Mouse (Mus musculus): Measurements from ENCODE around the gene Cox20.
"Not testable (repeated sequence)": the region's sequence is repeated elsewhere in the genome, so short reads cannot be mapped to it uniquely, and the experiment has no call there.

Gene Cox20

DNA sequence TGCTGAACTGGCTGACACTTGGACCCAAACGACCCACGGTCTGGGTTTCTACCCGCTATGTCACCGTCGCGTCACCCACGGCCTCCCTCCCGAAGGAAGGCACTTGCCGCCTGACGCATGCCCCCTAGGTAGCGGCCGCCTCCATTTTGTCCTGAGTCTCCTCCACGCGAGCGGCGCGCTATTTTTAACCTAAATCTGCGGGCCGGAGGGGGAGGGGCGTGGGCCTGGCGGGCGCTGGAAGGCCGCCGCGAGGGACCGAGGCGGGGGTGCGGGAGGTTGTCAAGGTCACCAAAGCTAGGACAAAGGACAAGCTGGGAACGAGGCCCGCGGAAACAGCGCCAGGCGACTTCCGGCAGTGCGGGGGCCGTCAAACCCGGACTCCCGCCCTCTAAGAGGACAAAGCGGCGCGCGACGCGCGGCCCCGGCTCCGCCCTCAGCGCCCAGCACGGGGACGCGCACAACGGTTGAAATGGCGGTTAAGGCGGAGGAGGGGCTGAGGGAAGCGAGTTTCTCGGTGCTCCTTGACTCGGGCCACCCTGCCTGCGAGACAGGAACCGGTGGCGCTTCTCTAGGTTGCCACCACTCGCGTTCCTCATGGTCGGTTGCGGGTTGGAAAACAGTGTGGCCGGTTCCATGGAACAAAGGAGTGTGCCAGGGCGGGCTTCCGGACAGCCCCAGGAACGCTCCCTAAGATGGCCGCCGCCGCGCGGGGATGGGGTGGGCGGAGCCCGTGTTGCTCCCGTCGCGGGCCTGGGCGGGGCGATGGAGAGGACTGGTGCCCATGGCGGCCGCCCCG lies at the start of gene Cox20:
Gene Cox20 (plus strand): TSS at position 742 of the 796 bp plus-strand sequence.
- DNase-seq (ENCODE audit: low spot score in 2 of 2) = peak; percentile 91 to 92

GRCm38 (mm10) chr1:178270635-178271034 lies 48.3 kb upstream of the Cox20 start:
- no peak for DNase-seq (ENCODE audit: low spot score in 2 of 2)

- DNase-seq (ENCODE audit: low spot score in 2 of 2) = no peak
Observed at GRCm38 (mm10) chr1:178275174-178275730, 43.7 kb upstream of the Cox20 start.

GRCm38 (mm10) chr1:178275738-178276053 lies 43.2 kb upstream of the Cox20 start:
- no peak for DNase-seq (ENCODE audit: low spot score in 2 of 2)

DNA sequence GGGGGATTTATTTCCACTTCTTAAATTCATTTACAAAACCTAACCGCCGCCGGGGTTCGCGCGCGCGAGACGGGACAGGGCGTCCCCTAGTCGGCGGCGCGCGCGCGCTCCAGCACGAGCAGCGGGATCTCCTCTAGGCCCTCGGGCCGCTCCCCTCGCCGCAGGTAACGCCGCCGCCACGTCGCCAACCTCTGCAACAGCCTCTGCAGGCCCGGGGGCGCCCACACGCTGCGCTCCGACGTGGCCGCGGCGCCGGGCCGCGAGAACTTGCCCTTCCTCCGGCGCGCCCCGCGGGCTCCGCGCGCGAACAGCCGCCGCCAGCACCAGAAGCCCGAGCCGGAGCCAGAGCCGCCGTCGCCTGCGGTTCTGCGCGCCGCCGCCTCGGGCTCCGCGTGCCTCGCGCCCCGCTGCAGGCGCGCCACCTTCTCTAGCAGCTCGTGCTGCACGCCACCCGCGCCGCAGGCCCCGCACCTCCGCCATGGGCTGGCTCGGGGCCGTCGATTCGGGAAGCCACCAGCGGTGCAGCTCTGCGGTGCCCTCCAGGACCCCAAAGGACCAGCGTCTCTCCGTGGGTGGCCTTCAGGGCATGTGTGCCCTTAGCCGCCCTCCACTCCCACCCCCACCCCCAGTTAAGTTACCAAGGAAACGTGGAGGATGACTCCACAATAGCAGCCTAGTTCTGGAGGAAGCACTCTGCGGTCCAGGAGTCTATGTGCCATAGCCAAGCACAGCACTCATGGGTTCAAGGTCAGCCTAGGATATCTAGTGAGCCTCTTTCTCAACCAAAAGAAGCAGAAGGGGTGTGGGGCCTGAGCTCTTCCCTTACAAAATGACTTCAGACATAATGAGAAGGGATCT lies 42.6 kb upstream of the Cox20 start:
- peak; percentile 54 to 59 for DNase-seq (ENCODE audit: low spot score in 2 of 2)

DNA sequence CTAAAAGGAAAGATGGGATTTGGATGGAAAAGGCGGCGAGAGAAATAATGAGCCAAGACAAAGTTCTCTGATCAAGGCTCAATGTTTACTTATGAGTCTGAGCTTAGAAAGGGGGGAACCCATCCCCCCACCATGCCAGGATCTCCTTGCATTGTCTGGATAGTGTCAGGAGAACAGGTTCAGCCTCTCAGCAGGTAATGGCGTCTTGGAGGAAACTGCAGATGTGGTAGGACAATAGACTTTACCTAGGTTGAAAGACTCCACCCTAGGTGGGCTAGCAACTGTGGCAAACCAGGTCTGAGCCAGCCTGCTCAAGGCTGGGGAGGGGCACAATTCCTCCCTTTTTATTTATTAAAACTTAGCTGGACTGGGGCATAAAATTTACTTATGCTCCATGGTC lies 35.6 kb upstream of the Cox20 start:
- not testable (repeated sequence) for DNase-seq (ENCODE audit: low spot score in 2 of 2)

GRCm38 (mm10) chr1:178283946-178284720 lies 34.8 kb upstream of the Cox20 start:
- DNase-seq (ENCODE audit: low spot score in 2 of 2) = no peak

DNA sequence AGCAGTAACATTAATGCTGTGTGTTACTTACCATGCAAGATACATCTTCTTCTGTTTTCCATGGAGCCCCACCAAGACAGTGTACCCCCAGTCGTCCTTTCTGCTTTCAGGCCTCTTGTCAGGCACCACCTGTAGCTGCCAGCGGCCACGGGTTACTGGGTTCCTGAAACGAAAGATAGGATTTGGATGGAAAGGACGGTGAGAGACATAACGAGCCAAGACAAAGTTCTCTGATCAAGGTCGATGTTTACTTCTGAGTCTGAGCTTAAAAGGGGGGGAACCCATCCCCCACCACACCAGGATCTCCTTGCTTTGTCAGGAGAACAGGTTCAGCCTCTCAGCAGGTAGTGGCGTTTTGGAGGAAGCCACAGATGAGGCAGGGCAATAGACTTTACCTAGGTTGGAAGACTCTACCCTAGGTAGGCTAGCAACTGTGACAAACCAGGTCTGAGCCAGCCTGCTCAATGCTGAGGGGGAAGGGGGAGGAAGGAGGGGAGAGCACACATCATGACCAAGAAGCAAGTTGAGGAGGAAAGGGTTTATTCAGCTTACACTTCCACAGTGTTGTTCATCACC lies 31.2 kb upstream of the Cox20 start:
- DNase-seq (ENCODE audit: low spot score in 2 of 2) = no peak

GRCm38 (mm10) chr1:178291716-178292115 lies 27.2 kb upstream of the Cox20 start:
- no peak for DNase-seq (ENCODE audit: low spot score in 2 of 2)

- no peak for DNase-seq (ENCODE audit: low spot score in 2 of 2)
Observed at GRCm38 (mm10) chr1:178294051-178294450, 24.9 kb upstream of the Cox20 start.

GRCm38 (mm10) chr1:178301261-178301660 lies 17.7 kb upstream of the Cox20 start:
- DNase-seq (ENCODE audit: low spot score in 2 of 2) = not testable (repeated sequence)

GRCm38 (mm10) chr1:178303425-178303824 lies 15.5 kb upstream of the Cox20 start:
- peak; percentile 62 to 76 for DNase-seq (ENCODE audit: low spot score in 2 of 2)

DNA sequence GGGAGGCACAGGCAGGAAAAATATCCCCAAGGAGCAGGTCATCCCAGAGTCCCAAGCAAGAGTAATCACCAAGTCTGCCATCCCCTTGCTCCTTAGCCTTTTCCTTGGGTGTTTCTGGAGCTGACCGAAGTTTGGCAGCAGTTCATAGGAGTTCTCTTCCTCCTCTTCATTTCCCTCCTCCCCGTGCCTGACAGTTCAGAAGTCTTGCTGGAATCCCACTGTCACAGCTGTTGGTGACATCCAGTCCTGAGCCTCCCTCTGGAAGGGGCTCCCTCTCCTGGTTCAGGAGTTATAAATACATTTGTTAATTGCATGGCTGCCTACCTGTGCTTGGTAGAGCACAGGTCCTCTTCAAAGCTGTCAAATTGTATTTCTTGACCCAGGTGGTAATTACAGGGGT lies 9.4 kb upstream of the Cox20 start:
- no peak for DNase-seq (ENCODE audit: low spot score in 2 of 2)

DNA sequence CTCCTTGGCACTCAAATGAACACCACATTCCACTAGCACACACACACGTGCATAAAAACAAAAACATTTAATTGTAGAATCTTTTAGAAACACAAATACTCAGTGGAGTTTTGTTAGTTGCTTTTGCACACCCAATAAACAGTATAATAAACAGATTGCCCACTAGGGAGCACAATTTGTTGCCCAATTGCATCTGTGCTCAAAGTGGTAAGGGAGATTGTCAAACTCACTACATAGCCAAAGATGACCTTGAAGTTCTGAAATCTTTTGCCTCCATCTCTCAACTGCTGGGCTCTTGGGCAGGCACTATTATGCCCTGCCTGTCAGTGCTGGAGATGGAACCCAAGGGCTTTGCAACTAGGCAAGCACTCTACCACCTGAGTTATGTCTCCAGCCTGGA lies 8.8 kb upstream of the Cox20 start:
- DNase-seq (ENCODE audit: low spot score in 2 of 2) = no peak

- no peak for DNase-seq (ENCODE audit: low spot score in 2 of 2)
Observed at GRCm38 (mm10) chr1:178313039-178313597, 5.8 kb upstream of the Cox20 start.

DNA sequence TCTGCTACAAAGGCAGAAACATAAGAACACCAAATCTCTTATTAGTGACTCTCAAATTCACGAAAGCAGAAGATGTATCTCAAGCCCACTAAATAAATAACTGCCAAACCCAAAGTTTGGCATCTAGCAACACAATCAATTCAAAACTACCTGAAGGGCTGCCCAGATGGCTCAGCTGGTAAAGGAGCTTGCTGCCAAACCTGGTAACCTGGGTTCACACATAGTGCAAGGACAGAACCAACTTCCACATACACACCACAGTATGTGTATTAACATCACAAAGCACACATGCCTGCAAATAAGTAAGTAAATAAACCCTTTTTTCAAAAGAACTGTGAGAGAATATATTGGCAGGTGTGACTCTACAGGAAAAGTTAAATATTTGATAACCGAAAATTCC lies 4.7 kb upstream of the Cox20 start:
- no peak for DNase-seq (ENCODE audit: low spot score in 2 of 2)

DNA sequence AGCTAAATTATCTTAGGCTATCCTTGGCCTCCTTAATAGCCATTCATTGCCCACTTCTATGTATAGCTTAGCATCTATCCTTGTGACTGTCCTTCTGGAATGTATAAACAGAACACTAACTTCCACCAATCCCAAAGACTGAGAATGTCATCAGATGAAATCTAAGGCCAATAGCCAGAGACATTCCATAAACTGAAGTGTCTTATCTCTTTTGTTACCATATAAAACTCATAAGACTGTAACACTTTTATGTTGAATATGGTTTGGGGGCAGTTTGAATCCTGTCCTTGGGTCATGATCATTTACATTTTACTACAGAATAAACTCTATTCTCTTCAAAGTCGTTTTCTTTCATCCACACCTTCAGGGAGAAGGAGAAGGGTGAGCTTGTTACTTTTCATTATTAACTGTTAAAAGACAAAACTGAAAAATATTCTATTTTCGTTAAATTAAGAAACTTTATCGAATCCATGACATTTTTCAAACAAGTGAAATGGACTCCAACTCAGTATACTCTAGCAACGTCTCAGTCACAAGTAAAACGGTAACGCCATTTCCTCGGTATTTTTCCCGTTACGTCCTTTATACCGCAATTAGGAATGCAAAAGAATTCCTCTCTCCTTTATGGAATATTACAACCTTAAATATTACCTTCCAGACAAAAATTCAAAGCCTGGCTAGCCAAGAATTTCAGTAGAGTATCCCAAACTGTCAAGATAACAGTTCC lies 1.5 kb upstream of the Cox20 start:
- DNase-seq (ENCODE audit: low spot score in 2 of 2) = no peak

- no peak for DNase-seq (ENCODE audit: low spot score in 2 of 2)
Observed at GRCm38 (mm10) chr1:178318002-178318388, 935 bp upstream of the Cox20 start.

DNA sequence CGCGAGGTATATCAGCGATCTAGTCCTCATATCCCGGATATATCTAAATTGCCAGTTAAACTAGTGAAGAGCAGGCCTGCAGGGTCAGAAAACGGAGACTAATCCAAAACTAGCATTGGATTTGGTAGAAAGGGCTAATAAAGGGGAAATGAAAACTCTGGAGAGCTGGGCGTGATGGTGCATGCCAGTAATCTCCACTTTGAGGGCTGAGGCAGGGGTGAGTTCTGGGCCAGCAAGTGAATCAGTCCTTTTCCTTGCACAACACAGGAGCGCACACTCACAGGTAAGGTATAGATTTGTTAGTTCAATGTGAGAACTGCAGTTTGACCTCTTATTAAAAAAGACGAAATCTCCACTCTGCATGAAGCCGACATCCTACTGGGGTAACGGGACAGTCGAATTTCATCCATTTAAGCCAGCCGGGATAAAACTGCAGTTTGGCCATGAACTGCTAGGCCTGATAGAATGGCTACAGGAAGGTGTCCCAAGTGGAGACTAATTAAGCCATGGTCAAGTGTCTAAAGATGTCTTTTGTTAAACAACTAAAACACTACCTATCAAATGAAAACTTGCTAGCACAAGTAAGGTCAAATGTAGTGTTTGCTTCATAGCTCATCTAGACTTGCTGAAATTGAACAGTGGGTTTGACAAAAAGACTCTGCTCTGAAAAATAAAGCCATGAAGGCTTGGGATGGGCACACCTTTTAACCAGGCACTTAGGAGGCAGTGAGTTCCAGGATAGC lies 536 bp downstream of the Cox20 start:
- DNase-seq (ENCODE audit: low spot score in 2 of 2) = peak in 1 of 2 experiments; percentile 20

Data from frontal cortex, postnatal 25 days (tissue).